Mouse (Mus musculus): ENCODE measurements around the gene Med25.
A peak's percentile ranks its signal among the peaks of the same experiment; 100 is the strongest.

Gene Med25

GRCm38 (mm10) chr7:44892276-44892921 lies at the start of gene Med25:
Gene Med25 (minus strand): TSS chr7:44892712.
- peak; percentile 90 to 97 for DNase-seq (ENCODE audit: low spot score in 2 of 2)

- DNase-seq (ENCODE audit: low spot score in 2 of 2): no peak
Observed at GRCm38 (mm10) chr7:44938680-44939079, 46.2 kb upstream of the Med25 start.

- DNase-seq (ENCODE audit: low spot score in 2 of 2): peak; percentile 100
Observed at GRCm38 (mm10) chr7:44929204-44930151, 37.0 kb upstream of the Med25 start, which contains the start of gene Ap2a1. Gene Ap2a1 (minus strand): TSS chr7:44929496.

- DNase-seq (ENCODE audit: low spot score in 2 of 2): no peak
Observed at GRCm38 (mm10) chr7:44928570-44928969, 36.1 kb upstream of the Med25 start.

GRCm38 (mm10) chr7:44925468-44925867 lies 33.0 kb upstream of the Med25 start:
- DNase-seq (ENCODE audit: low spot score in 2 of 2): peak in 1 of 2 experiments; percentile 32

- DNase-seq (ENCODE audit: low spot score in 2 of 2): no peak
Observed at GRCm38 (mm10) chr7:44922530-44922929, 30.0 kb upstream of the Med25 start.

GRCm38 (mm10) chr7:44919127-44919526 lies 26.6 kb upstream of the Med25 start:
- DNase-seq (ENCODE audit: low spot score in 2 of 2): no peak

GRCm38 (mm10) chr7:44918219-44918618 lies 25.7 kb upstream of the Med25 start:
- DNase-seq (ENCODE audit: low spot score in 2 of 2): no peak

- DNase-seq (ENCODE audit: low spot score in 2 of 2): no peak
Observed at GRCm38 (mm10) chr7:44916881-44917280, 24.4 kb upstream of the Med25 start.

- no peak for DNase-seq (ENCODE audit: low spot score in 2 of 2)
Observed at GRCm38 (mm10) chr7:44916191-44916590, 23.7 kb upstream of the Med25 start.

GRCm38 (mm10) chr7:44915314-44915713 lies 22.8 kb upstream of the Med25 start:
- DNase-seq (ENCODE audit: low spot score in 2 of 2): no peak

GRCm38 (mm10) chr7:44914396-44914795 lies 21.9 kb upstream of the Med25 start:
- no peak for DNase-seq (ENCODE audit: low spot score in 2 of 2)

GRCm38 (mm10) chr7:44908706-44909476 lies 16.4 kb upstream of the Med25 start:
- peak in 1 of 2 experiments; percentile 34 for DNase-seq (ENCODE audit: low spot score in 2 of 2)

GRCm38 (mm10) chr7:44905430-44905829 lies 12.9 kb upstream of the Med25 start:
- DNase-seq (ENCODE audit: low spot score in 2 of 2): peak; percentile 59 to 63

GRCm38 (mm10) chr7:44901230-44901722 lies 8.8 kb upstream of the Med25 start:
- DNase-seq (ENCODE audit: low spot score in 2 of 2): no peak

GRCm38 (mm10) chr7:44900632-44901031 lies 8.1 kb upstream of the Med25 start:
- DNase-seq (ENCODE audit: low spot score in 2 of 2): no peak

- no peak for DNase-seq (ENCODE audit: low spot score in 2 of 2)
Observed at GRCm38 (mm10) chr7:44898607-44899006, 6.1 kb upstream of the Med25 start.

GRCm38 (mm10) chr7:44896499-44896898 lies 4.0 kb upstream of the Med25 start:
- DNase-seq (ENCODE audit: low spot score in 2 of 2): no peak

- DNase-seq (ENCODE audit: low spot score in 2 of 2): peak; percentile 93
Observed at GRCm38 (mm10) chr7:44895593-44896434, 3.3 kb upstream of the Med25 start, which contains the start of gene Fuz. Gene Fuz (plus strand): TSS chr7:44896079.

- DNase-seq (ENCODE audit: low spot score in 2 of 2): no peak
Observed at GRCm38 (mm10) chr7:44895206-44895592, 2.7 kb upstream of the Med25 start.

- no peak for DNase-seq (ENCODE audit: low spot score in 2 of 2)
Observed at GRCm38 (mm10) chr7:44894175-44894574, 1.7 kb upstream of the Med25 start.
